9 mouse cellular contexts compared by ENCODE assay signal in the genomic region with DNA sequence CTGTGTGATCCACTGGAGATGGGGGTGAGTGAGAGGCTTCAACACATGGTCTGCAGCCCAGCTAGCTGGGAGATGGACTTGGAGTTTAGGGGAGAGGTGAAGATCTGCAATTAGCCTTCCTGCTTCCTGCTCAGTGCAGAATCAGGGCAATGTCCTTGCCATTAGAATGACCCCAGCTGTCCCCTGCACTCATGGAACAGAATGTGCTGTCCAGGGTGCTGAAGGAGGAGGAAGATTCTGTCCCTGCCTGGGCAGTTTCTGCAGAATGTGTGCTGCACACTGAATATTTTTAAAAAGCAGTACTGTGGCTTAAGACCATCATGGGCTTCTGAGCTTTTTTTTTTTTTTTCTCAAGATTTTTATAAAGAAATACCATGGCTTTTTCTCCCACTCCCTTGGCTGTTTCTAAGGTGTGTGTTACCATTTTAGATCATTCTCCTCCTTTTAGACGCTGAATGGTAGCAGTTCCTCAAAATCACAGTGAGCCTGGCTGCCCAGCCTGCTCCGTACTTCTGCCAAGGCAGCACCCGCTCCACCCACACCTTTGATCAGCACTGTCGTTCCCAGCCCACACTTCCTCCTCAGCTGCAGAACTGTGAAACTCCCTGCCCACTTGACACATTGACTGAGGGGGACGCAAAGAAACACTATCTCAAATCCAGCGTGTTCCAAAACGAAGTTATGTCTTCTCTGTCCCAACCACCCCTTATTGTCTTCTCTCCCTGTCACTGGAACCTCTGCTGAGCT.
DNase-seq lines count a peak whose midpoint lies in the region; ATAC-seq lines count a peak whose summit lies in the region.
"Had no signal": no experiment of that assay in that cellular context is flagged by ENCODE, and none has a peak within 500 bp of the region (broad histone marks: within the 10 kb centered on the region; RNA-seq: fewer than 3 reads in every experiment).

No protein-coding gene starts in this region.

- H3K9ac ChIP-seq in midbrain, embryonic 14.5 days (replicated peaks; ENCODE audit: low read length) = no peak overlapping the region
- H3K9ac ChIP-seq in midbrain, embryonic 11.5 days (ENCODE audit: low read length) = no peak overlapping the region
- H3K9ac ChIP-seq in kidney, embryonic 14.5 days (ENCODE audit: low read depth, low read length) = no peak overlapping the region

- H3K4me2 ChIP-seq in midbrain, embryonic 14.5 days (ENCODE audit: low read length) = no peak overlapping the region
- H3K4me2 ChIP-seq in midbrain, embryonic 11.5 days = no peak overlapping the region
- no peak overlapping the region for H3K4me2 ChIP-seq in kidney, embryonic 14.5 days (replicated peaks; ENCODE audit: low read depth, low read length)

- no peaks in the 10 kb centered on the region for H3K36me3 ChIP-seq in midbrain, embryonic 14.5 days (ENCODE audit: control insufficient read depth, insufficient read depth, low read length)
- H3K36me3 ChIP-seq in midbrain, embryonic 11.5 days (ENCODE audit: control insufficient read depth, insufficient read depth, low read length) = no peaks in the 10 kb centered on the region
- no peaks in the 10 kb centered on the region for H3K36me3 ChIP-seq in kidney, embryonic 14.5 days (ENCODE audit: control insufficient read depth, insufficient read depth, low read length)

- intact Hi-C loops in left cerebral cortex, postnatal 36 days (cut with DNase I) = no loop called here

- 0 out of 2 replicates have a peak, but pooled peaks cover 3% of the 10 kb centered on the region for H3K9me3 ChIP-seq in midbrain, embryonic 14.5 days (ENCODE audit: control insufficient read depth, low read length)
- H3K9me3 ChIP-seq in midbrain, embryonic 11.5 days (ENCODE audit: control insufficient read depth, low read length) = no peaks in the 10 kb centered on the region
- no peaks in the 10 kb centered on the region for H3K9me3 ChIP-seq in kidney, embryonic 14.5 days (ENCODE audit: control insufficient read depth, low read length)

- no peaks in the 10 kb centered on the region for H3K27me3 ChIP-seq in midbrain, embryonic 14.5 days (ENCODE audit: control insufficient read depth, insufficient read depth, low read length)
- no peaks in the 10 kb centered on the region for H3K27me3 ChIP-seq in midbrain, embryonic 11.5 days (ENCODE audit: control insufficient read depth, insufficient read depth, low read length)
- no peaks in the 10 kb centered on the region for H3K27me3 ChIP-seq in kidney, embryonic 14.5 days (ENCODE audit: control insufficient read depth, insufficient read depth, low read length)

- ATAC-seq in midbrain, embryonic 14.5 days (ENCODE audit: low FRiP score, low TSS enrichment) = no peak
- no peak for ATAC-seq in midbrain, embryonic 11.5 days (ENCODE audit: low FRiP score)
- ATAC-seq in kidney, embryonic 14.5 days (ENCODE audit: low FRiP score, low TSS enrichment) = peak; percentile 46; the same call in 1 of the 2 replicates
- ATAC-seq in megakaryocyte-erythroid progenitor cell, adult 5-6 weeks (replicated peaks; ENCODE audit: low FRiP score, low TSS enrichment, poor library complexity, severe bottlenecking) = no peak

- peak; percentile 13 for DNase-seq in adrenal gland, postnatal 25 days
- no peak for DNase-seq in adrenal gland, postnatal 4 days (ENCODE audit: low spot score in 2 of 2)
- DNase-seq in midbrain, embryonic 14.5 days = peak; percentile 47
- DNase-seq in midbrain, embryonic 11.5 days (ENCODE audit: low spot score, missing footprints) = no peak
- peak; percentile 83 to 88 for DNase-seq in left cerebral cortex, postnatal 36 days (ENCODE audit: low spot score in 2 of 2)
- DNase-seq in urinary bladder, postnatal 36 days (ENCODE audit: low spot score in 2 of 2) = no peak

- H3K27ac ChIP-seq in midbrain, embryonic 14.5 days (replicated peaks; ENCODE audit: low read depth, low read length) = no peak overlapping the region
- H3K27ac ChIP-seq in midbrain, embryonic 11.5 days (ENCODE audit: low read depth, low read length) = no peak overlapping the region
- no peak overlapping the region for H3K27ac ChIP-seq in kidney, embryonic 14.5 days (ENCODE audit: low read depth, low read length)

- WGBS in midbrain, embryonic 14.5 days = 45% methylated on average over 7 of the region's 7 CpGs
- WGBS in midbrain, embryonic 11.5 days = 55% methylated on average over 7 of the region's 7 CpGs
- WGBS in kidney, embryonic 14.5 days = 15% methylated on average over 7 of the region's 7 CpGs

- no peak overlapping the region for H3K4me3 ChIP-seq in midbrain, embryonic 14.5 days (replicated peaks; ENCODE audit: low read depth, low read length)
- H3K4me3 ChIP-seq in midbrain, embryonic 11.5 days (ENCODE audit: low read depth, low read length) = no peak overlapping the region
- H3K4me3 ChIP-seq in kidney, embryonic 14.5 days (ENCODE audit: low read length) = no peak overlapping the region
- H3K4me3 ChIP-seq: erythroblast, embryonic 14.5 days had no signal

- no peaks in the 10 kb centered on the region for H3K4me1 ChIP-seq in midbrain, embryonic 14.5 days (ENCODE audit: control insufficient read depth, insufficient read depth, low read length)
- H3K4me1 ChIP-seq in midbrain, embryonic 11.5 days (ENCODE audit: control insufficient read depth, insufficient read depth, low read length) = no peaks in the 10 kb centered on the region
- H3K4me1 ChIP-seq in kidney, embryonic 14.5 days (ENCODE audit: control insufficient read depth, insufficient read depth, low read length) = no peaks in the 10 kb centered on the region

Comparison
In these comparisons a context has a peak if more than half of its experiments do, and no peak if none do; other contexts are left out.
1. DNase-seq: peak in adrenal gland, postnatal 25 days (single experiment), midbrain, embryonic 14.5 days (single experiment) and left cerebral cortex, postnatal 36 days (2 of 2); none in adrenal gland, postnatal 4 days (0 of 2), midbrain, embryonic 11.5 days (single experiment) and urinary bladder, postnatal 36 days (0 of 2).